Mouse (Mus musculus): Measurements from ENCODE around the gene Dhrs1. TPM values are rescaled to one million over a fixed set of nuclear protein-coding genes. Genes with fewer than 3 reads are reported as not detected.
"Not testable (repeated sequence)": the region's sequence is repeated elsewhere in the genome, so short reads cannot be mapped to it uniquely, and the experiment has no call there.

Gene Dhrs1
- polyA plus RNA-seq, 1 experiment: 322 TPM

DNA sequence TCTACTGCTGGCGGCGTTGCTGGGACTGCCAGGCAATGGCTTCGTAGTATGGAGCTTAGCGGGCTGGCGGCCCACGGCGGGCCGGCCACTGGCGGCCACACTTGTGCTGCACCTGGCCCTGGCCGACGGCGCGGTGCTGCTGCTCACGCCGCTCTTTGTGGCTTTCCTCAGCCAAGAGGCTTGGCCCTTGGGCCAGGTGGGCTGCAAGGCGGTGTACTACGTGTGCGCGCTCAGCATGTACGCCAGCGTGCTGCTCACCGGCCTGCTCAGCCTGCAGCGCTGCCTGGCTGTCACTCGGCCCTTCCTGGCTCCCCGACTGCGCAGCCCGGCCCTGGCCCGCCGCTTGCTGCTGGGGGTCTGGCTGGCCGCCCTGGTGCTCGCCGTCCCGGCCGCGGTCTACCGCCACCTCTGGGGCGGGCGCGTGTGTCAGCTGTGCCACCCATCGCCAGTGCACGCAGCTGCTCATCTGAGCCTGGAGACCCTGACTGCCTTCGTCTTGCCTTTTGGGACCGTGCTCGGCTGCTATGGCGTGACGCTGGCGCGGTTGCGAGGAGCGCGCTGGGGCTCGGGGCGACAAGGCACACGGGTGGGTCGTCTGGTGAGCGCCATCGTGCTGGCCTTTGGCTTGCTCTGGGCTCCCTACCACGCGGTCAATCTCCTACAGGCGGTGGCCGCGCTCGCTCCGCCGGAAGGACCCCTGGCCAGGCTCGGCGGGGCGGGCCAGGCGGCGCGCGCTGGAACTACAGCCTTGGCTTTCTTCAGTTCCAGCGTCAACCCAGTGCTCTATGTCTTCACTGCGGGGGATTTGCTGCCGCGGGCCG lies 16.7 kb upstream of the Dhrs1 start:
- H3K36me3 ChIP-seq (ENCODE audit: control insufficient read depth, insufficient read depth, low read length): no peaks in the 10 kb centered on the region
- no peak for TF ChIP-seq CTCF (IDR thresholded peaks at IDR 0.05; ENCODE audit: control insufficient read depth, insufficient read depth, insufficient replicate concordance, low read depth, low read length)
- TF ChIP-seq POLR2A (IDR thresholded peaks at IDR 0.05; ENCODE audit: control insufficient read depth, low read depth, low read length): no peak
- H3K4me3 ChIP-seq (ENCODE audit: control insufficient read depth, low read depth, low read length): peak overlapping the region; percentile 53
- H3K4me1 ChIP-seq (ENCODE audit: control insufficient read depth, insufficient read depth, low read length): peaks cover 2% of the 10 kb centered on the region
- no peak overlapping the region for H3K27ac ChIP-seq (ENCODE audit: control insufficient read depth, insufficient read depth, low read depth, low read length)
- no peaks in the 10 kb centered on the region for H3K27me3 ChIP-seq (ENCODE audit: control insufficient read depth, insufficient read depth, low read length)

DNA sequence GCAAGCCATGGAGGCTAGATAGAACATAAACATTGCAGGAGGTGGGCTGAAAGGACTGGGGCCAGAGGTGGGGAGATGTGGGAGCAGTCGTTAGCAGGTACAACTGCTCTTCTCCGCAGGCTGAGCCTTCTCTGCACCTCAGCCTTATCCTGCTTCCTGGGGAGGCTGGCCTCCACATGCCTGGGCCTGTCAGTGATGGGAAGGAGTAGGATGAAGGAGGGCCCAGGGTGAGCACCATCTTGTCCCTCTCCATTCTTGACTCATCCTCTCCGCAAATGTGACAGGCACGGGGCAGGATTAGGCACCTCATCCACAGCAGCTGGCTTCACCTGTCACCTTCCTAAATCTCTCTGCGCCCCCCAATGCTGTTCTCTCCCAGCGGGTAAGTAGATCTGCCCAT lies 15.7 kb upstream of the Dhrs1 start, which contains the start of gene Ltb4r2:
Gene Ltb4r2 (plus strand): TSS at position 266 of the 400 bp plus-strand sequence.
- no peaks in the 10 kb centered on the region for H3K36me3 ChIP-seq (ENCODE audit: control insufficient read depth, insufficient read depth, low read length)
- no peak within 1 kb of the TSS for H3K27ac ChIP-seq (ENCODE audit: control insufficient read depth, insufficient read depth, low read depth, low read length)
- no peak for TF ChIP-seq POLR2A (IDR thresholded peaks at IDR 0.05; ENCODE audit: control insufficient read depth, low read depth, low read length)
- TF ChIP-seq CTCF (IDR thresholded peaks at IDR 0.05; ENCODE audit: control insufficient read depth, insufficient read depth, insufficient replicate concordance, low read depth, low read length): no peak
- H3K4me3 ChIP-seq (ENCODE audit: control insufficient read depth, low read depth, low read length): peak within 1 kb of the TSS; percentile 53
- peaks cover 2% of the 10 kb centered on the region for H3K4me1 ChIP-seq (ENCODE audit: control insufficient read depth, insufficient read depth, low read length)
- H3K27me3 ChIP-seq (ENCODE audit: control insufficient read depth, insufficient read depth, low read length): no peaks in the 10 kb centered on the region

DNA sequence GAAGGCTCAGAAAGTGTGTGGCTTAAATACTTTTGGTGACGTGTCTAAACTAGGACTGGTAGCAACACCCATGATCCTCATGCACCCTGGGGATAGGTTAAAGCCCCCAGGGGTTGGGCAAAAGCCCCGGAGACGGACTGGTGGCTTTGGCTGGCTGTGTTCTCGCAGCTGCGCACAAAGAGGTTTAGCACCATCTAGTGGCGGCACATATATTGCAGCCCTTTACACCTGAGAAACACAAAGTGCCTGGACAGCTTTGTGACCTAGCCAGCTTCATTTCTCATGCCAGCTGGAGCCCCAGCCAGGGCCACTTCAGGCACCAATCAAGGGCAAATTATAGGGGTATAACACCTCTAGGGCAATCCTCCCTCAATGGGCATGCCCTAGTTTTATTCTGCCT lies 14.7 kb upstream of the Dhrs1 start:
- TF ChIP-seq CTCF (IDR thresholded peaks at IDR 0.05; ENCODE audit: control insufficient read depth, insufficient read depth, insufficient replicate concordance, low read depth, low read length): peak; percentile 68; the same call in 1 of the 2 replicates
- H3K4me3 ChIP-seq (ENCODE audit: control insufficient read depth, low read depth, low read length); H3K4me1 ChIP-seq (ENCODE audit: control insufficient read depth, insufficient read depth, low read length); H3K27ac ChIP-seq (ENCODE audit: control insufficient read depth, insufficient read depth, low read depth, low read length); H3K27me3 ChIP-seq (ENCODE audit: control insufficient read depth, insufficient read depth, low read length); H3K36me3 ChIP-seq (ENCODE audit: control insufficient read depth, insufficient read depth, low read length): not testable (repeated sequence)

DNA sequence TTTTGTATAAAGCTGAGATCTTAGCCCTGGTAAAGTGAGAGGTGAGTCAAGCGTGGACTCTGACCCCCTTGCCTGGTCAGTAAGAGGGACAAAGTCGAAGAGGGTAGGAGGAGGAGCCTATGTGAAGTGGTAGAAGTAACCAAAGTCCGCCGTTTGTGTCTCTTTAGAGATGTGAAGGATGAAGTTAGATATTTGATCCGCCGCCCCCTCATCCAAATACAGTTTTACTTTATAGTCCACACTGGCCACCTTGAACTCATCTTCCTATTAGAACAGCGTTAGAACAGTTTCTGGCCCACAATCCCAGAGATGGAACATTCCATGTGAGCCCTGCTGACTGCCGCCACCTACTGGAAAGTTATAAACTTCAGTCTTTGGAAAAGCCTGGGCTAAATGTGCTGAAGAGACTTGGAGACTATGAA lies 12.9 kb upstream of the Dhrs1 start, which contains the start of gene Cideb:
Gene Cideb (minus strand): TSS at position 96 of the 422 bp plus-strand sequence.
- Histone ChIP-seq H3K27ac (ENCODE audit: control insufficient read depth, insufficient read depth, low read depth, low read length) (no peak within 1 kb of the TSS), H3K4me1 (ENCODE audit: control insufficient read depth, insufficient read depth, low read length) (peaks cover 2% of the 10 kb centered on the region), H3K36me3 (ENCODE audit: control insufficient read depth, insufficient read depth, low read length) (no peaks in the 10 kb centered on the region; the same call in none of the 2 replicates), H3K27me3 (ENCODE audit: control insufficient read depth, insufficient read depth, low read length) (no peaks in the 10 kb centered on the region), H3K4me3 (ENCODE audit: control insufficient read depth, low read depth, low read length) (no peak within 1 kb of the TSS)
- TF ChIP-seq CTCF (IDR thresholded peaks at IDR 0.05; ENCODE audit: control insufficient read depth, insufficient read depth, insufficient replicate concordance, low read depth, low read length) (0 out of 2 replicates have a peak, but pooled peaks have one; percentile 3), POLR2A (IDR thresholded peaks at IDR 0.05; ENCODE audit: control insufficient read depth, low read depth, low read length) (no peak)

DNA sequence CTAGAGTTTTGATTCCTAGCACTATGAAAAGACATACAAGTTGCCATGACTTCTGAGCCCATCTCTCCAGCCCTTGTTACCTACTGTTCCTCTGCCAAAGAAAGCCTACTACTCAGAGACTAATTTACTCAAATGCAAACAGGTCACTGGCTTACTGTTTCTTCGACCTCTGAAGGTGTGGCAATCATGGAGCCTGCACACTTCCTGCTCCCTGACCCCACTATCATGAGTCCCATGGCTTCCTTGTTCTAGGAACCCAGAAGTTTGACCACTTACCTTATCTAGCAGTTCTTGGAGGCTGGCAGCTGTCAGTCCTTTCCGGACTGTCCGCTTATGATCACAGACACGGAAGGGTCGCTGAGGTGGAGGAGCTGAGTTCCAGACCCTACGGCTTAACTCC lies 12.1 kb upstream of the Dhrs1 start:
- Histone ChIP-seq H3K36me3 (ENCODE audit: control insufficient read depth, insufficient read depth, low read length) (peaks cover 4% of the 10 kb centered on the region), H3K27ac (ENCODE audit: control insufficient read depth, insufficient read depth, low read depth, low read length) (no peak overlapping the region), H3K27me3 (ENCODE audit: control insufficient read depth, insufficient read depth, low read length) (no peaks in the 10 kb centered on the region), H3K4me3 (ENCODE audit: control insufficient read depth, low read depth, low read length) (no peak overlapping the region), H3K4me1 (ENCODE audit: control insufficient read depth, insufficient read depth, low read length) (no peaks in the 10 kb centered on the region; the same call in none of the 2 replicates)
- TF ChIP-seq POLR2A (IDR thresholded peaks at IDR 0.05; ENCODE audit: control insufficient read depth, low read depth, low read length) (no peak), CTCF (IDR thresholded peaks at IDR 0.05; ENCODE audit: control insufficient read depth, insufficient read depth, insufficient replicate concordance, low read depth, low read length) (no peak)

DNA sequence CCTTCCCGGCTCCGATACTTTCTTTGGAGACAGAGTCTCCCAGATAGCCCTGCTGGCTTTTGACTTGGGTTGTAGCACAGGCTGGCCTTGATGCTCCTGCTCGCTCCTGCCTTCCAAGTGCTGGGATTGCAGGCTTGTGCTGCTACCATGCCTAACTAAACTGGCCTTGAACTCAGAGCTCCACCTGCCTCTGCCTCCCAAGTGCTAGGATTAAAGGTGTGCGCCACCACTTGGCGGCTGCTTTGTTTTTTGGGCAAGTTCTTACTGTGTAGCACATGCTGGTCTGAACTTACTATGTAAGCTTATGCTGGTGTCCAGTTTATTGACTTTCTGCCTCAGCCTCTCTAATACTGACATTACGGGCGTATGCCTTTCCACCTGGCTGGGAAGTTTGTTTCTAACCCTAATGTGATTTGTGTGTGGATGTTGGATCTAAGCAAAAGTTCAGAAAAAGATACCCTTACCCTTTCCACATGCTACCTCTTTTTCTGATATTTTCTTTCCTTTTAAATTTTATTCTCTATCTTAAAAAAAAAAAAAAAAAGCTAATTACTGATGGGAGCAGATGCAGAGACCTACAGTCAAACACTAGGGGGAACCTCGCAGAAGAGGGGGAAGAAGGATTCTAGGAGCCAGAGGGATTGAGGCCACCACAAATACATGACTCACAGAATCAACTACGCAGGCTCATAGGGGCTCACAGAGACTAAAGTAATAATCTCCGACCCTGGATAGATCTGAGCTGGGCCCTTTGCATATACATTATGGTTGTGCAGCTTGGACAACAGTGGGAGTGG lies 1.8 kb upstream of the Dhrs1 start:
- Histone ChIP-seq H3K27ac (ENCODE audit: control insufficient read depth, insufficient read depth, low read depth, low read length) (no peak overlapping the region), H3K27me3 (ENCODE audit: control insufficient read depth, insufficient read depth, low read length) (no peaks in the 10 kb centered on the region), H3K4me1 (ENCODE audit: control insufficient read depth, insufficient read depth, low read length) (peaks cover 11% of the 10 kb centered on the region), H3K4me3 (ENCODE audit: control insufficient read depth, low read depth, low read length) (peak overlapping the region; percentile 96), H3K36me3 (ENCODE audit: control insufficient read depth, insufficient read depth, low read length) (no peaks in the 10 kb centered on the region; the same call in none of the 2 replicates)
- TF ChIP-seq CTCF (IDR thresholded peaks at IDR 0.05; ENCODE audit: control insufficient read depth, insufficient read depth, insufficient replicate concordance, low read depth, low read length) (no peak), POLR2A (IDR thresholded peaks at IDR 0.05; ENCODE audit: control insufficient read depth, low read depth, low read length) (no peak)

DNA sequence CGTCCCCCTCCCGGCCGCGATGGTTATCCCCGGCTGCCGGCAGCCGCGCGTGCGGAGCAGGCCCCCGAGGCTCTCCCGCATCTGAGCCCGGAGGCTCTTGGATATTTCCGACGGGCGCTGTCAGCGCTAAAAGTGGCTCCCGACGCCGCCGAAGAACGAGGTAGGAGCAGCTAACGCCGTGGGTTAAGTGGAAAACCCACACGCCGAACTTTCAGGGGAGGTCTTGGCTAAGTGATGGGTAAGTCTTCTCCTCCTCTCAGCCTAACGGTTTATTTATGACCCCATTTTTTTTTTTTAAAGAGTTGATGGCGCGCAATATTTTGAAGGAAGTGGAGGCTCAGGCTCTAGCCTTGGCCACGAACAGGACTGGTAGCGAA lies 359 bp upstream of the Dhrs1 start:
- no peak for TF ChIP-seq CTCF (IDR thresholded peaks at IDR 0.05; ENCODE audit: control insufficient read depth, insufficient read depth, insufficient replicate concordance, low read depth, low read length)
- no peak for TF ChIP-seq POLR2A (IDR thresholded peaks at IDR 0.05; ENCODE audit: control insufficient read depth, low read depth, low read length)
- H3K4me3 ChIP-seq (ENCODE audit: control insufficient read depth, low read depth, low read length): peak overlapping the region; percentile 96
- H3K27me3 ChIP-seq (ENCODE audit: control insufficient read depth, insufficient read depth, low read length): no peaks in the 10 kb centered on the region
- H3K27ac ChIP-seq (ENCODE audit: control insufficient read depth, insufficient read depth, low read depth, low read length): peak overlapping the region; percentile 86
- peaks cover 11% of the 10 kb centered on the region for H3K4me1 ChIP-seq (ENCODE audit: control insufficient read depth, insufficient read depth, low read length)
- no peaks in the 10 kb centered on the region; the same call in none of the 2 replicates for H3K36me3 ChIP-seq (ENCODE audit: control insufficient read depth, insufficient read depth, low read length)
